Mouse (Mus musculus): ENCODE results near the gene Zfp618. TPM values are rescaled to one million over a fixed set of nuclear protein-coding genes. Genes with fewer than 3 reads are reported as not detected.

The Zfp618 gene
- polyA plus RNA-seq, 1 experiment from 2014 or later: 27.3 TPM

- Histone ChIP-seq H3K9ac (replicated peaks; ENCODE audit: low read length) (no peak overlapping the region), H3K4me3 (ENCODE audit: low read depth, low read length) (no peak overlapping the region), H3K27me3 (ENCODE audit: control insufficient read depth, insufficient read depth, low read length) (no peaks in the 10 kb centered on the region), H3K4me2 (ENCODE audit: low read depth, low read length) (no peak overlapping the region), H3K36me3 (replicated peaks; ENCODE audit: control insufficient read depth, insufficient read depth, low read depth, low read length) (no peaks in the 10 kb centered on the region), H3K9me3 (replicated peaks; ENCODE audit: control insufficient read depth, low read length) (no peaks in the 10 kb centered on the region), H3K4me1 (ENCODE audit: control insufficient read depth, insufficient read depth, low read length) (no peaks in the 10 kb centered on the region), H3K27ac (replicated peaks; ENCODE audit: low read depth, low read length) (no peak overlapping the region)
- ATAC-seq (replicated peaks; ENCODE audit: insufficient number of reproducible peaks, low FRiP score, low TSS enrichment, low read depth) (no peak), DNase-seq (ENCODE audit: low spot score) (no peak)
- WGBS: 83% methylated on average over 9 of the region's 9 CpGs
Observed at GRCm38 (mm10) chr4:63024734-63025256, 59.4 kb downstream of the Zfp618 start.

- Histone ChIP-seq H3K4me2 (ENCODE audit: low read depth, low read length) (no peak overlapping the region), H3K27ac (replicated peaks; ENCODE audit: low read depth, low read length) (no peak overlapping the region), H3K4me3 (ENCODE audit: low read depth, low read length) (no peak overlapping the region), H3K9ac (replicated peaks; ENCODE audit: low read length) (no peak overlapping the region), H3K27me3 (ENCODE audit: control insufficient read depth, insufficient read depth, low read length) (no peaks in the 10 kb centered on the region), H3K9me3 (replicated peaks; ENCODE audit: control insufficient read depth, low read length) (no peaks in the 10 kb centered on the region), H3K4me1 (ENCODE audit: control insufficient read depth, insufficient read depth, low read length) (no peaks in the 10 kb centered on the region), H3K36me3 (replicated peaks; ENCODE audit: control insufficient read depth, insufficient read depth, low read depth, low read length) (no peaks in the 10 kb centered on the region)
- 96% methylated on average over 9 of the region's 9 CpGs for WGBS
- DNase-seq (ENCODE audit: low spot score) (no peak), ATAC-seq (replicated peaks; ENCODE audit: insufficient number of reproducible peaks, low FRiP score, low TSS enrichment, low read depth) (no peak)
Observed at GRCm38 (mm10) chr4:63025306-63025705, 59.9 kb downstream of the Zfp618 start.

GRCm38 (mm10) chr4:63026286-63026685 lies 60.9 kb downstream of the Zfp618 start:
- DNase-seq (ENCODE audit: low spot score): no peak
- WGBS: 97% methylated on average over 3 of the region's 3 CpGs

GRCm38 (mm10) chr4:63027451-63027850 lies 62.1 kb downstream of the Zfp618 start:
- Histone ChIP-seq H3K27me3 (ENCODE audit: control insufficient read depth, insufficient read depth, low read length) (no peaks in the 10 kb centered on the region), H3K4me3 (ENCODE audit: low read depth, low read length) (no peak overlapping the region), H3K9me3 (replicated peaks; ENCODE audit: control insufficient read depth, low read length) (no peaks in the 10 kb centered on the region), H3K4me2 (ENCODE audit: low read depth, low read length) (no peak overlapping the region), H3K36me3 (replicated peaks; ENCODE audit: control insufficient read depth, insufficient read depth, low read depth, low read length) (no peaks in the 10 kb centered on the region), H3K4me1 (ENCODE audit: control insufficient read depth, insufficient read depth, low read length) (no peaks in the 10 kb centered on the region), H3K27ac (replicated peaks; ENCODE audit: low read depth, low read length) (no peak overlapping the region), H3K9ac (replicated peaks; ENCODE audit: low read length) (no peak overlapping the region)
- ATAC-seq (replicated peaks; ENCODE audit: insufficient number of reproducible peaks, low FRiP score, low TSS enrichment, low read depth): no peak
- DNase-seq (ENCODE audit: low spot score): no peak

More at GRCm38 (mm10) chr4:63026286-63026685, 60.9 kb downstream of the Zfp618 start:
- H3K4me2 ChIP-seq (ENCODE audit: low read depth, low read length): no peak overlapping the region
- no peaks in the 10 kb centered on the region for H3K4me1 ChIP-seq (ENCODE audit: control insufficient read depth, insufficient read depth, low read length)
- H3K4me3 ChIP-seq (ENCODE audit: low read depth, low read length): no peak overlapping the region
- no peaks in the 10 kb centered on the region for H3K27me3 ChIP-seq (ENCODE audit: control insufficient read depth, insufficient read depth, low read length)
- H3K27ac ChIP-seq (replicated peaks; ENCODE audit: low read depth, low read length): no peak overlapping the region
- H3K36me3 ChIP-seq (replicated peaks; ENCODE audit: control insufficient read depth, insufficient read depth, low read depth, low read length): no peaks in the 10 kb centered on the region
- ATAC-seq (replicated peaks; ENCODE audit: insufficient number of reproducible peaks, low FRiP score, low TSS enrichment, low read depth): no peak
- H3K9me3 ChIP-seq (replicated peaks; ENCODE audit: control insufficient read depth, low read length): no peaks in the 10 kb centered on the region
- no peak overlapping the region for H3K9ac ChIP-seq (replicated peaks; ENCODE audit: low read length)

- no peak overlapping the region for H3K4me3 ChIP-seq (ENCODE audit: low read depth, low read length)
- no peak for ATAC-seq (replicated peaks; ENCODE audit: insufficient number of reproducible peaks, low FRiP score, low TSS enrichment, low read depth)
- H3K4me2 ChIP-seq (ENCODE audit: low read depth, low read length): no peak overlapping the region
- no peak overlapping the region for H3K9ac ChIP-seq (replicated peaks; ENCODE audit: low read length)
- no peaks in the 10 kb centered on the region for H3K27me3 ChIP-seq (ENCODE audit: control insufficient read depth, insufficient read depth, low read length)
- H3K36me3 ChIP-seq (replicated peaks; ENCODE audit: control insufficient read depth, insufficient read depth, low read depth, low read length): no peaks in the 10 kb centered on the region
- H3K4me1 ChIP-seq (ENCODE audit: control insufficient read depth, insufficient read depth, low read length): peaks cover 4% of the 10 kb centered on the region; the same call in 1 of the 2 replicates
- WGBS: 20% methylated on average over 5 of the region's 5 CpGs
- H3K9me3 ChIP-seq (replicated peaks; ENCODE audit: control insufficient read depth, low read length): no peaks in the 10 kb centered on the region
- no peak overlapping the region for H3K27ac ChIP-seq (replicated peaks; ENCODE audit: low read depth, low read length)
- peak; percentile 33 for DNase-seq (ENCODE audit: low spot score)
Observed at GRCm38 (mm10) chr4:63030157-63030556, 64.8 kb downstream of the Zfp618 start.

- H3K27ac ChIP-seq (replicated peaks; ENCODE audit: low read depth, low read length): no peak overlapping the region
- ATAC-seq (replicated peaks; ENCODE audit: insufficient number of reproducible peaks, low FRiP score, low TSS enrichment, low read depth): no peak
- 81% methylated on average over 4 of the region's 4 CpGs for WGBS
Observed at GRCm38 (mm10) chr4:63031240-63031639, 65.9 kb downstream of the Zfp618 start.

GRCm38 (mm10) chr4:63032581-63033006 lies 67.2 kb downstream of the Zfp618 start:
- Histone ChIP-seq H3K36me3 (replicated peaks; ENCODE audit: control insufficient read depth, insufficient read depth, low read depth, low read length) (no peaks in the 10 kb centered on the region), H3K4me1 (ENCODE audit: control insufficient read depth, insufficient read depth, low read length) (peaks cover 4% of the 10 kb centered on the region; the same call in 1 of the 2 replicates), H3K9ac (replicated peaks; ENCODE audit: low read length) (no peak overlapping the region), H3K27me3 (ENCODE audit: control insufficient read depth, insufficient read depth, low read length) (no peaks in the 10 kb centered on the region), H3K9me3 (replicated peaks; ENCODE audit: control insufficient read depth, low read length) (no peaks in the 10 kb centered on the region), H3K27ac (replicated peaks; ENCODE audit: low read depth, low read length) (no peak overlapping the region), H3K4me3 (ENCODE audit: low read depth, low read length) (no peak overlapping the region), H3K4me2 (ENCODE audit: low read depth, low read length) (no peak overlapping the region)
- ATAC-seq (replicated peaks; ENCODE audit: insufficient number of reproducible peaks, low FRiP score, low TSS enrichment, low read depth): no peak
- WGBS: 76% methylated on average over 9 of the region's 9 CpGs
- DNase-seq (ENCODE audit: low spot score): peak; percentile 35

More at GRCm38 (mm10) chr4:63031240-63031639, 65.9 kb downstream of the Zfp618 start:
- no peaks in the 10 kb centered on the region for H3K9me3 ChIP-seq (replicated peaks; ENCODE audit: control insufficient read depth, low read length)
- H3K27me3 ChIP-seq (ENCODE audit: control insufficient read depth, insufficient read depth, low read length): no peaks in the 10 kb centered on the region
- no peak for DNase-seq (ENCODE audit: low spot score)
- H3K4me3 ChIP-seq (ENCODE audit: low read depth, low read length): no peak overlapping the region
- H3K4me1 ChIP-seq (ENCODE audit: control insufficient read depth, insufficient read depth, low read length): peaks cover 4% of the 10 kb centered on the region; the same call in 1 of the 2 replicates
- no peak overlapping the region for H3K9ac ChIP-seq (replicated peaks; ENCODE audit: low read length)
- H3K36me3 ChIP-seq (replicated peaks; ENCODE audit: control insufficient read depth, insufficient read depth, low read depth, low read length): no peaks in the 10 kb centered on the region
- H3K4me2 ChIP-seq (ENCODE audit: low read depth, low read length): no peak overlapping the region

GRCm38 (mm10) chr4:63033724-63034123 lies 68.4 kb downstream of the Zfp618 start:
- no peak overlapping the region; the same call in 1 of the 2 replicates for H3K27ac ChIP-seq (replicated peaks; ENCODE audit: low read depth, low read length)
- H3K36me3 ChIP-seq (replicated peaks; ENCODE audit: control insufficient read depth, insufficient read depth, low read depth, low read length): no peaks in the 10 kb centered on the region
- H3K4me3 ChIP-seq (ENCODE audit: low read depth, low read length): no peak overlapping the region
- H3K4me1 ChIP-seq (ENCODE audit: control insufficient read depth, insufficient read depth, low read length): peaks cover 4% of the 10 kb centered on the region; the same call in 1 of the 2 replicates
- no peaks in the 10 kb centered on the region for H3K27me3 ChIP-seq (ENCODE audit: control insufficient read depth, insufficient read depth, low read length)
- H3K4me2 ChIP-seq (ENCODE audit: low read depth, low read length): no peak overlapping the region
- no peak overlapping the region for H3K9ac ChIP-seq (replicated peaks; ENCODE audit: low read length)
- H3K9me3 ChIP-seq (replicated peaks; ENCODE audit: control insufficient read depth, low read length): no peaks in the 10 kb centered on the region
- DNase-seq (ENCODE audit: low spot score) (no peak), ATAC-seq (replicated peaks; ENCODE audit: insufficient number of reproducible peaks, low FRiP score, low TSS enrichment, low read depth) (no peak)
- 38% methylated on average over 5 of the region's 5 CpGs for WGBS
